Mouse (Mus musculus) heart, adult 2 months (tissue): Measurements from ENCODE around the gene Prss8. TPM values are rescaled to one million over a fixed set of nuclear protein-coding genes. Genes with fewer than 3 reads are reported as not detected.
A peak's percentile ranks its signal among the peaks of the same experiment; 100 is the strongest.

Experiments used
- DNase-seq, 2 experiments: peaks; one replicate each; pipeline ENCODE4 v3.0.0; 2021
- H3K27ac ChIP-seq: fragments of 200-600 bp; 2 replicates; pipeline ENCODE4 v1.8.1; 2022
- H3K27me3 ChIP-seq: fragments of 200-500 bp; 2 replicates; pipeline ENCODE4 v1.6.1; 2012; ENCODE audit warnings: mild to moderate bottlenecking, low read length, inconsistent platforms, mixed read lengths; ENCODE audit not compliant: control insufficient read depth, insufficient read depth
- H3K36me3 ChIP-seq: fragments of 200-500 bp; 2 replicates; pipeline ENCODE4 v1.6.1; 2012; ENCODE audit warnings: low read length, inconsistent platforms; ENCODE audit not compliant: control insufficient read depth, insufficient read depth
- H3K4me1 ChIP-seq: fragments of 200-500 bp; 2 replicates; pipeline ENCODE4 v1.6.1; 2011; ENCODE audit warnings: low read length; ENCODE audit not compliant: control insufficient read depth, insufficient read depth
- H3K4me3 ChIP-seq: fragments of 200-600 bp; 2 replicates; pipeline ENCODE4 v1.8.1; 2022
- H3K79me2 ChIP-seq: fragments of 200-500 bp; replicated peaks from 2 replicates; pipeline ENCODE4 v1.6.1; 2012; ENCODE audit warnings: mild to moderate bottlenecking, inconsistent platforms, low read length, moderate library complexity, mixed read lengths; ENCODE audit not compliant: control insufficient read depth, insufficient read depth
- H3K9ac ChIP-seq: fragments of 200-500 bp; 2 replicates; pipeline ENCODE4 v1.6.1; 2012; ENCODE audit warnings: low read depth, mild to moderate bottlenecking, control low read depth, inconsistent platforms, low read length, mixed read lengths
- CTCF ChIP-seq: fragments of 200-600 bp; IDR thresholded peaks from 2 replicates; pipeline ENCODE4 v1.8.1; 2022; ENCODE audit warnings: antibody characterized with exemption, mild to moderate bottlenecking, moderate library complexity
- EP300 ChIP-seq: fragments of 200-500 bp; IDR thresholded peaks from 2 replicates; pipeline ENCODE4 v1.6.1; 2011; ENCODE audit warnings: low read depth, low read length, control low read depth; ENCODE audit not compliant: insufficient read depth
- POLR2A ChIP-seq: fragments of 200-500 bp; IDR thresholded peaks from 2 replicates; pipeline ENCODE4 v1.6.1; 2011; ENCODE audit warnings: mild to moderate bottlenecking, low read depth, low read length, control low read depth; ENCODE audit not compliant: insufficient read depth
- WGBS: fragments of 180-500 bp; shearing (Covaris S2); methylation state at CpG from one replicate; pipeline ENCODE4 v1.1.7; 2018; 5-methylcytosine and 5-hydroxymethylcytosine counted together
- intact Hi-C: fragments of 180-260 bp; cut with DNase I; formaldehyde crosslinking; loops from one replicate; pipeline ENCODE4 v1.15.1; 2025
- polyA plus RNA-seq: library from polyadenylated mRNA; depleted of rRNA; stranded (reverse); fragments of >200 nt; gene quantifications from 2 replicates; pipeline ENCODE4 v1.2.3, GENCODE M21; 2012
- total RNA-seq, 2 experiments: library from RNA; stranded (reverse); gene quantifications; 2 replicates each; pipeline ENCODE4 v1.2.3; 2021

The Prss8 gene
- total and polyA plus RNA-seq, 3 experiments, result 1.1 TPM; not detected in 2

DNA sequence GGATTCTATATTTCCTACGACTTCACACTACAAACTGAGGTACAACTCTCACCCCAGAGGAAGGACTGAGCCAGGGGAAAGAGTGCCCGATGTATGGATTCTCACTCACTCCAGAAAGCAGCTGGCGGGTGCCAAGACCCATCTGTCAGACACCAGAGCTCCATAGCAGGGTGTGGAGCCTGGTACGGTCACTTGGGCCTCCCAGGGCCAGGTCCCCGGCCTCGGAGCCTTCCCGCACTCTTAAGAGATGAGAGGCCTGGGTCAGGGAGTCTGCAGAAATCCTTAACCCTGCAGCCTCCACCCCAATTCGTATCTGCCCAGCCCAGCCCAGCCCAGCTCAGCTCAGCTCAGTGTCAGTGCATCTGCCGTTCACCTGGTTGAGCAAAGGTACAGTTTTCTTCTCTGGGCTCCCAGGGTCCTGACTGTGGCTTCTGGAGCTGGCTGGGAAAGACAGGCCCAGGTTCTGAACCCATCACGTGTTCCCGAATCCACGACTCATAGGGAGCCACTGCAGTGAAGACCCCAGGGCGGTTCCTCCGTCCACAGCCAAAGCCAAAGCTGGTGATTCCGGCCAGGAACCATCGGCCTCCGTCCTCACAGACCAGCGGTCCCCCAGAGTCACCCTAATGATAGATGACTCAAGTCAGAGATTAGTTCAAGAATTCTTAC is 6.4 kb upstream of the Prss8 start:
- TF ChIP-seq EP300, result no peak
- TF ChIP-seq POLR2A, result no peak
- TF ChIP-seq CTCF, result no peak
- 59% methylated on average over 18 of the region's 18 CpGs for WGBS
- Histone ChIP-seq H3K79me2 (no peaks in the 10 kb centered on the region), H3K4me3 (peak overlapping the region; percentile 85), H3K4me1 (no peaks in the 10 kb centered on the region; the same call in 1 of the 2 replicates), H3K9ac (peak overlapping the region; percentile 92), H3K27ac (peak overlapping the region; percentile 71; the same call in 1 of the 2 replicates), H3K27me3 (no peaks in the 10 kb centered on the region), H3K36me3 (no peaks in the 10 kb centered on the region)
- intact Hi-C loops, result no loop called here
- no peak for DNase-seq

DNA sequence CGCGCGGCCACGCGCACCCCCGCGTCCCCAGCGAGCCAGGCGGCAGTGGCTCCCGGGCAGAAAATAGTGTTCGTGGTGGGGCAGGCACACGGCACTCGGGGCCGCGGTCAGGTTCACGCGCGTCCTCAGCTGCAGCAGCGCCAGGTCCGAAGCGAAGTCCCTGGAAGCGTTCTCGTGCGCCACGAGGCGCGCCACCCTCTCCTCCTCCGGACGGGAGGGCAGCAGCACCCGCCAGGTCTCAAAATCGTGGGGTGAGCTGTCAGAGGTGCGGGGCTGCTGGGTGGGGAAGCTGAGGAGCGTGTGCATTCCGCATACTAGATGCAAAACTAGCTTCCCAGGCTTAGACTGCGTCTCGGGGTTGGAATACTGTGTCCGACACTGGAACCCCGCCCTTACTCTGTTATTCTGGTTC is 5.8 kb upstream of the Prss8 start:
- H3K27me3 ChIP-seq, result no peaks in the 10 kb centered on the region
- H3K36me3 ChIP-seq, result no peaks in the 10 kb centered on the region
- peak overlapping the region; percentile 71 for H3K27ac ChIP-seq
- TF ChIP-seq POLR2A, result no peak
- no peak for TF ChIP-seq CTCF
- TF ChIP-seq EP300, result no peak
- H3K9ac ChIP-seq, result peak overlapping the region; percentile 92
- no peaks in the 10 kb centered on the region for H3K79me2 ChIP-seq
- H3K4me1 ChIP-seq, result no peaks in the 10 kb centered on the region; the same call in 1 of the 2 replicates
- WGBS, result under 1% methylated on average over 38 of the region's 38 CpGs
- peak overlapping the region; percentile 85 for H3K4me3 ChIP-seq
- DNase-seq, result no peak
- intact Hi-C loops, result loop anchor here (1.0 to 2.0 kb wide), 2 partner anchors 31 to 135 kb away; partner anchors contain the start of gene Hsd3b7

DNA sequence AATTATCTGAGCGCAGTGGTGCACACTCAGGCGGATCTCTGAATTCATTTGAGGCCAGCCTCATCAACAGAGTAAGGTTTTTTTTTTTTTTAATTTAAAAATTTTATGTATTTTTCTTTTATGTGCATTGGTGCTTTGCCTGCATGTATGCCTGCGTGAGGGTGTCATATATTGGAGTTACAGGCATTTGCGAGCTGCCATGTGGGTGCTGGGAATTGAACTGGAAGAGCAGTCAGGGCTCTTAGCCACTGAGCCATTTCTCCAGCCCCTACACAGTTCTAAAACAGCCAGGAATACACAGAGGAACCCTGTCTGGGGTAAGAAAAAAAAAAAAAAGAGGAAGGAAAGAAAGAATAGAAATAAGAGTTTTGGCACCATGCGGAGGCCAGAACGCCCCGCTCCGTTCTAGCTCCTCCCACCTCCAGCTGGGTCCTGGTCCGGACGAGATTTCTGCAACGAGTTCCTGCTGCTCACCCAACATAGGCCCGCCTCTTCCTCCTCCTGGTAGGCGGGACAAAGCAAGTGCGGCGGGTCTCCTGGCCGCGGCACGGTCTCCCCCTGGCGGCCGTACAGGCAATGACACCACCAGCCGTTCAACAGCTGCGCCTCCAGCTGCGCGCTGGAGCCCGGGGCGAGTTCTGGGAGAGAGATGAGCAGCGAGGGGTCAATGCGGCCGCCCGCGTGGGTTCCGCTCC is 5.3 kb upstream of the Prss8 start:
- H3K4me3 ChIP-seq, result peak overlapping the region; percentile 85
- H3K27ac ChIP-seq, result peak overlapping the region; percentile 77
- no peaks in the 10 kb centered on the region for H3K79me2 ChIP-seq
- DNase-seq, result peak; percentile 97
- no peaks in the 10 kb centered on the region; the same call in 1 of the 2 replicates for H3K4me1 ChIP-seq
- H3K36me3 ChIP-seq, result no peaks in the 10 kb centered on the region
- no peaks in the 10 kb centered on the region for H3K27me3 ChIP-seq
- no peak; the same call in 1 of the 2 replicates for TF ChIP-seq EP300
- TF ChIP-seq POLR2A, result peak; percentile 85
- TF ChIP-seq CTCF, result no peak; the same call in 1 of the 2 replicates
- intact Hi-C loops, result loop anchor here (1.0 to 2.0 kb wide), 2 partner anchors 31 to 134 kb away; partner anchors contain the start of gene Hsd3b7
- WGBS, result 6% methylated on average over 32 of the region's 32 CpGs
- H3K9ac ChIP-seq, result peak overlapping the region; percentile 92

DNA sequence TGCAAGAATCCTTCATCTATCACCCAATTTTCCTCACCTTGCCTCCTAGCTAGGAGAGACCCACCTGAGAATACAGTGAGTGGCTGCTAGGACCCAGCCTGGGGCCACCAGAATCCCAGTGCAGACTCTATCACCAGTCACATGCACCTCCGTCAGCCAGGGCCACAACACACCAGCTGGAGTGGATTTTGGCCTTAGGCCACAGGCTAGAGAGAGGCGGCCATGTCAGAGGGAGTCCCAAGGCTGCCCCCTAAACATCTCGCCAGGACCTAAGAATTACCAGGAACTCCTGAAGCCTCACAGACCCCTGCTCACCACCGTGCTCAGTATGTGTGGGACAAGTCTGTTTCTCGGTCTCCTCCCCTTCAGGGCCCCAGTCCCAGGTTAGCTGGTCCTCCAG is 4.2 kb upstream of the Prss8 start:
- no peaks in the 10 kb centered on the region for H3K79me2 ChIP-seq
- H3K9ac ChIP-seq, result no peak overlapping the region
- H3K36me3 ChIP-seq, result no peaks in the 10 kb centered on the region
- 84% methylated on average over 5 of the region's 5 CpGs for whole genome bisulfite sequencing
- no peaks in the 10 kb centered on the region for H3K27me3 ChIP-seq
- no peak overlapping the region for H3K27ac ChIP-seq
- DNase-seq, result no peak
- TF ChIP-seq POLR2A, result no peak
- TF ChIP-seq CTCF, result no peak
- no peak for TF ChIP-seq EP300
- intact Hi-C loops, result loop anchor here (2.0 kb wide), 1 partner anchor 133 kb away; the partner anchor contains the start of gene Hsd3b7
- no peak overlapping the region for H3K4me3 ChIP-seq
- no peaks in the 10 kb centered on the region; the same call in 1 of the 2 replicates for H3K4me1 ChIP-seq

DNA sequence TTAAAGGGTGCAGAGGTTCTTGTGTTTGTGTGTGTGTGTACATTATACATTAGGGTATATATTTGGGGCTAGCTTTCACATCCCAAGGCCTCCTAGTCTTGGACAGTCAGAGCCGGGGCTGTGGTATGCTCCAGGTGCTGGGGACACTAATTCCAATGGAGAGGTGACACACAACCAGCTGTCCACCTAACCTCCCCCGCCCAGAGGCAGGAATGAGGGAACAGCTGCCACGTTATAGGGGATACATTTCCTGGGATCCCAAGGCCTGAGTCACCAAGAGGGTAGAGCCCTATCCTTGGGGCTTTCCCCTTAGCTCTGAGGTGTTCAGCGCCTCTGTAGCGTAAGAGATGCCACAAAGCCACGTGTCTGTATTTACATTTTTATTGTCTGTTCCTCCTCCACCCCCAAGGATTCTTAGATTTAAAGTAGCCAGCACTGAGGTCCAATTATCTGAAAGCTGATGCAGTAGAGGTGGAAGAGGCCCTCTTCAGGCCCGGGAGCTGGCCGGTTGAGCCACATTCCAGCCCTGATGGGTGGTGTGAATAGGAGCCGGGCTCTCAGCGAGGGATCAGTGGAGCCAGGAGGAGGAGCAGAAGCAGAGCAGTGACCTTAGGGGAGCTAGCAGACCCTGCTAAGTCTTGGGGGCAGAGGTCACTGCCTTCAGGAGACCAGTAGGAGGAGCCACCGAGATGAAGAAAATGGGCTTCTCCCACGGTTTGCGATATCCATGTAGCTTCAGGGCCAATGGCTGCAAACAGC is 2.5 kb upstream of the Prss8 start:
- Histone ChIP-seq H3K79me2 (no peaks in the 10 kb centered on the region), H3K4me1 (no peaks in the 10 kb centered on the region; the same call in 1 of the 2 replicates), H3K36me3 (no peaks in the 10 kb centered on the region), H3K4me3 (no peak overlapping the region), H3K27ac (no peak overlapping the region), H3K27me3 (peaks cover 2% of the 10 kb centered on the region; the same call in 1 of the 2 replicates), H3K9ac (no peak overlapping the region)
- 57% methylated on average over 13 of the region's 13 CpGs for WGBS
- DNase-seq, result no peak
- intact Hi-C loops, result no loop called here
- TF ChIP-seq POLR2A (no peak), CTCF (no peak), EP300 (no peak)
